Mouse (Mus musculus): ENCODE data around the gene Fam89a. TPM values are rescaled to one million over a fixed set of nuclear protein-coding genes. Genes with fewer than 3 reads are reported as not detected.

The Fam89a gene
- polyA plus RNA-seq, 1 experiment from 2014 or later, result 0.43 TPM

GRCm38 (mm10) chr8:124746661-124747060 is 5.0 kb downstream of the Fam89a start:
- 74% methylated on average over 13 of the region's 13 CpGs for WGBS
- Histone ChIP-seq H3K4me3 (replicated peaks) (no peak overlapping the region), H3K9ac (replicated peaks) (no peak overlapping the region), H3K4me1 (replicated peaks) (peaks cover 9% of the 10 kb centered on the region), H3K4me2 (replicated peaks) (no peak overlapping the region), H3K9me3 (no peaks in the 10 kb centered on the region), H3K27ac (no peak overlapping the region), H3K27me3 (peaks cover 28% of the 10 kb centered on the region), H3K36me3 (no peaks in the 10 kb centered on the region)
- ATAC-seq, result no peak

GRCm38 (mm10) chr8:124739268-124739667 is 12.4 kb downstream of the Fam89a start:
- H3K4me1 ChIP-seq (replicated peaks), result no peaks in the 10 kb centered on the region
- H3K27me3 ChIP-seq, result no peaks in the 10 kb centered on the region
- H3K27ac ChIP-seq, result no peak overlapping the region
- no peaks in the 10 kb centered on the region for H3K9me3 ChIP-seq
- no peak overlapping the region for H3K9ac ChIP-seq (replicated peaks)
- no peak overlapping the region for H3K4me2 ChIP-seq (replicated peaks)
- H3K36me3 ChIP-seq, result peaks cover 33% of the 10 kb centered on the region
- 91% methylated on average over 1 of the region's 1 CpGs for WGBS
- H3K4me3 ChIP-seq (replicated peaks), result no peak overlapping the region
- no peak for ATAC-seq

GRCm38 (mm10) chr8:124735371-124735911 is 16.2 kb downstream of the Fam89a start:
- no peaks in the 10 kb centered on the region for H3K9me3 ChIP-seq
- ATAC-seq, result no peak
- H3K9ac ChIP-seq (replicated peaks), result no peak overlapping the region
- no peak overlapping the region for H3K4me2 ChIP-seq (replicated peaks)
- H3K27me3 ChIP-seq, result no peaks in the 10 kb centered on the region
- H3K36me3 ChIP-seq, result peaks cover 60% of the 10 kb centered on the region
- H3K4me1 ChIP-seq (replicated peaks), result no peaks in the 10 kb centered on the region
- H3K27ac ChIP-seq, result no peak overlapping the region
- no peak overlapping the region for H3K4me3 ChIP-seq (replicated peaks)
- 71% methylated on average over 3 of the region's 3 CpGs for WGBS

- Histone ChIP-seq H3K4me2 (replicated peaks) (no peak overlapping the region), H3K4me1 (replicated peaks) (no peaks in the 10 kb centered on the region), H3K9ac (replicated peaks) (no peak overlapping the region), H3K36me3 (peaks cover 86% of the 10 kb centered on the region), H3K27ac (no peak overlapping the region), H3K9me3 (no peaks in the 10 kb centered on the region), H3K4me3 (replicated peaks) (no peak overlapping the region), H3K27me3 (no peaks in the 10 kb centered on the region)
- WGBS, result 93% methylated on average over 8 of the region's 8 CpGs
- no peak for ATAC-seq
Measured at GRCm38 (mm10) chr8:124732828-124733227, 18.8 kb downstream of the Fam89a start.

GRCm38 (mm10) chr8:124724301-124724700 is 27.3 kb downstream of the Fam89a start:
- Histone ChIP-seq H3K4me2 (replicated peaks) (no peak overlapping the region), H3K4me3 (replicated peaks) (no peak overlapping the region), H3K9me3 (no peaks in the 10 kb centered on the region), H3K36me3 (peaks cover 32% of the 10 kb centered on the region), H3K27ac (no peak overlapping the region), H3K27me3 (no peaks in the 10 kb centered on the region), H3K9ac (replicated peaks) (no peak overlapping the region), H3K4me1 (replicated peaks) (peaks cover 28% of the 10 kb centered on the region)
- 96% methylated on average over 7 of the region's 7 CpGs for WGBS
- ATAC-seq, result no peak

GRCm38 (mm10) chr8:124721862-124722515 is 29.6 kb downstream of the Fam89a start, which contains the start of the genes Ttc13 and Arv1:
TSS of gene Ttc13 (minus strand) at chr8:124721983.
TSS of gene Arv1 (plus strand) at chr8:124722139.
- peak; percentile 99 for ATAC-seq
- H3K9me3 ChIP-seq, result no peaks in the 10 kb centered on the region
- under 1% methylated on average over 59 of the region's 59 CpGs for WGBS

GRCm38 (mm10) chr8:124720938-124721861 is 30.4 kb downstream of the Fam89a start:
- Histone ChIP-seq H3K9ac (replicated peaks) (peak overlapping the region; percentile 93), H3K4me2 (replicated peaks) (peak overlapping the region; percentile 96), H3K9me3 (no peaks in the 10 kb centered on the region), H3K4me3 (replicated peaks) (peak overlapping the region; percentile 95), H3K27ac (peak overlapping the region; percentile 74), H3K36me3 (peaks cover 13% of the 10 kb centered on the region), H3K27me3 (no peaks in the 10 kb centered on the region), H3K4me1 (replicated peaks) (peaks cover 28% of the 10 kb centered on the region)
- ATAC-seq, result peak; percentile 83
- WGBS, result 3% methylated on average over 31 of the region's 31 CpGs

More at GRCm38 (mm10) chr8:124721862-124722515, 29.6 kb downstream of the Fam89a start, which contains the start of the genes Ttc13 and Arv1:
- Histone ChIP-seq H3K4me2 (replicated peaks) (peak within 1 kb of the TSS; percentile 96), H3K36me3 (peaks cover 20% of the 10 kb centered on the region), H3K27ac (peak within 1 kb of the TSS; percentile 74), H3K27me3 (no peaks in the 10 kb centered on the region), H3K4me1 (replicated peaks) (peaks cover 28% of the 10 kb centered on the region), H3K9ac (replicated peaks) (peak within 1 kb of the TSS; percentile 93), H3K4me3 (replicated peaks) (peak within 1 kb of the TSS; percentile 95)

- H3K4me2 ChIP-seq (replicated peaks), result peak overlapping the region; percentile 96; the same call in 1 of the 2 replicates
- 73% methylated on average over 7 of the region's 7 CpGs for WGBS
Measured at GRCm38 (mm10) chr8:124720133-124720532, 31.5 kb downstream of the Fam89a start.

GRCm38 (mm10) chr8:124715736-124716135 is 35.9 kb downstream of the Fam89a start:
- 92% methylated on average over 8 of the region's 8 CpGs for WGBS
- peaks cover 10% of the 10 kb centered on the region for H3K4me1 ChIP-seq (replicated peaks)
- no peak overlapping the region for H3K4me3 ChIP-seq (replicated peaks)
- no peak overlapping the region for H3K27ac ChIP-seq
- H3K4me2 ChIP-seq (replicated peaks), result no peak overlapping the region
- H3K9ac ChIP-seq (replicated peaks), result no peak overlapping the region
- no peak for ATAC-seq
- peaks cover 41% of the 10 kb centered on the region for H3K36me3 ChIP-seq
- H3K9me3 ChIP-seq, result no peaks in the 10 kb centered on the region
- no peaks in the 10 kb centered on the region for H3K27me3 ChIP-seq

More at GRCm38 (mm10) chr8:124720133-124720532, 31.5 kb downstream of the Fam89a start:
- peaks cover 28% of the 10 kb centered on the region for H3K4me1 ChIP-seq (replicated peaks)
- no peak overlapping the region for H3K27ac ChIP-seq
- no peaks in the 10 kb centered on the region for H3K27me3 ChIP-seq
- H3K9me3 ChIP-seq, result no peaks in the 10 kb centered on the region
- no peak for ATAC-seq
- peaks cover 10% of the 10 kb centered on the region; the same call in 1 of the 2 replicates for H3K36me3 ChIP-seq
- no peak overlapping the region for H3K4me3 ChIP-seq (replicated peaks)
- no peak overlapping the region for H3K9ac ChIP-seq (replicated peaks)

GRCm38 (mm10) chr8:124713207-124713606 is 38.4 kb downstream of the Fam89a start:
- H3K27me3 ChIP-seq, result no peaks in the 10 kb centered on the region
- H3K4me2 ChIP-seq (replicated peaks), result no peak overlapping the region
- peaks cover 57% of the 10 kb centered on the region for H3K36me3 ChIP-seq
- no peak for ATAC-seq
- H3K4me3 ChIP-seq (replicated peaks), result no peak overlapping the region
- no peak overlapping the region for H3K27ac ChIP-seq
- H3K9me3 ChIP-seq, result no peaks in the 10 kb centered on the region
- H3K4me1 ChIP-seq (replicated peaks), result no peaks in the 10 kb centered on the region
- no peak overlapping the region for H3K9ac ChIP-seq (replicated peaks)
- 95% methylated on average over 6 of the region's 6 CpGs for WGBS

GRCm38 (mm10) chr8:124705823-124706222 is 45.8 kb downstream of the Fam89a start:
- 94% methylated on average over 8 of the region's 8 CpGs for WGBS
- ATAC-seq, result no peak
- Histone ChIP-seq H3K36me3 (peaks cover 78% of the 10 kb centered on the region), H3K4me2 (replicated peaks) (no peak overlapping the region), H3K4me1 (replicated peaks) (no peaks in the 10 kb centered on the region), H3K27me3 (no peaks in the 10 kb centered on the region), H3K27ac (no peak overlapping the region), H3K9ac (replicated peaks) (no peak overlapping the region), H3K4me3 (replicated peaks) (no peak overlapping the region), H3K9me3 (no peaks in the 10 kb centered on the region)

GRCm38 (mm10) chr8:124704376-124704775 is 47.3 kb downstream of the Fam89a start:
- Histone ChIP-seq H3K27me3 (no peaks in the 10 kb centered on the region), H3K36me3 (peaks cover 79% of the 10 kb centered on the region), H3K4me3 (replicated peaks) (no peak overlapping the region), H3K9ac (replicated peaks) (no peak overlapping the region), H3K9me3 (no peaks in the 10 kb centered on the region), H3K4me2 (replicated peaks) (no peak overlapping the region), H3K4me1 (replicated peaks) (no peaks in the 10 kb centered on the region), H3K27ac (no peak overlapping the region)
- ATAC-seq, result no peak
- WGBS, result 92% methylated on average over 4 of the region's 4 CpGs

Data from midbrain, embryonic 13.5 days (tissue).